Mouse (Mus musculus): ENCODE results near the gene Trub2. TPM values are rescaled to one million over a fixed set of nuclear protein-coding genes. Genes with fewer than 3 reads are reported as not detected.
A peak's percentile ranks its signal among the peaks of the same experiment; 100 is the strongest.

The Trub2 gene
- polyA plus RNA-seq (2016; fragmentation: Nextera tagmentation; extraction: Ambion mirVana): 48.6 and 54.6 TPM in 2 replicates

DNA sequence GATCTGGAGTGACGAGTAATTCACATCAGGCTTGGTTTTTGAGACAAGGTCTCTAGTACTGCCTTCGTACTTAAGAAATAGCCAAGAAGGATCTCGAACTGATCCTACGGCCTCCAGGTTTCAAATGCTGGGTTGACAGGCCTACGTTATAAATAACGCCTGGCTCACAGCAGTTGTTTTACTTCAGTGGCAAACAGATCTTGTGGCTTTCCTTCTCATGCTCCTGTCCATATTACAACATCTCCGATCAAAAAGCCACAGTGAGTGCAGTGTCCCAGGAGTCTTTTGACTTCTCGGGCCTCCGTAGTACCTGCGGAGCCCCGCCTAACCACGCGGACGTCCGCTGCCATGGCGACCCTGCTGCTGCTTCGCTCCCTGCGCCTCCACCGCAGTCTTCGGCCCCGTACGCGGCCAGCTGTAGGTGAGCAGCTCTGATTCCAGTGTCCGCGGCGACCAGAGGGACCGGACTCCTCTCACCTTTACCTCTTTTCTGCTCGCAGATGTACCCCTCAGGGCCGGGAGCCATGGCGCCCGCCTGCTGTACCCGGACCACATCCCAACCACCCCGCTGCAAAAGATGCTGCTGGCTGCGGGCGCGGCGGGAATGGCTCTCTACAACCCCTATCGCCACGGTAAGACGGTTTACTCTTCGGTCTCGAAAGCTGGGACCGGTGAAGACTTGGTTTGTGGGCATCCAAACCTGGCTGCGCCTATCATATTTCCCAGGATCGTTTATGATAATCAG is at the start of gene Trub2:
Gene Trub2, minus strand, starts transcription at position 566 of the 745 bp plus-strand sequence.
- H3K27ac ChIP-seq: peak within 1 kb of the TSS; percentile 46; the same call in 1 of the 2 replicates

GRCm38 (mm10) chr2:29835391-29835899 is 47.1 kb upstream of the Trub2 start:
- peaks cover 40% of the 10 kb centered on the region for H3K36me3 ChIP-seq
- H3K4me2 ChIP-seq (replicated peaks): no peak overlapping the region
- no peak overlapping the region for H3K27ac ChIP-seq
- no peak overlapping the region for H3K9ac ChIP-seq
- WGBS: 42% methylated on average over 2 of the region's 2 CpGs
- no peaks in the 10 kb centered on the region for H3K27me3 ChIP-seq
- no peak overlapping the region for H3K4me3 ChIP-seq
- H3K9me3 ChIP-seq: no peaks in the 10 kb centered on the region
- no peaks in the 10 kb centered on the region for H3K4me1 ChIP-seq
- ATAC-seq (ENCODE audit: insufficient number of reproducible peaks, insufficient read depth, low FRiP score, low TSS enrichment): no peak

More for the DNA sequence above, at the start of gene Trub2:
- H3K9ac ChIP-seq: peak within 1 kb of the TSS; percentile 75
- peaks cover 63% of the 10 kb centered on the region for H3K36me3 ChIP-seq
- WGBS: under 1% methylated on average over 45 of the region's 45 CpGs
- peak; percentile 82 for ATAC-seq (ENCODE audit: insufficient number of reproducible peaks, insufficient read depth, low FRiP score, low TSS enrichment)
- H3K27me3 ChIP-seq: no peaks in the 10 kb centered on the region
- H3K4me2 ChIP-seq (replicated peaks): peak within 1 kb of the TSS; percentile 80
- H3K9me3 ChIP-seq: no peaks in the 10 kb centered on the region
- H3K4me1 ChIP-seq: peaks cover 16% of the 10 kb centered on the region
- peak within 1 kb of the TSS; percentile 89 for H3K4me3 ChIP-seq

DNA sequence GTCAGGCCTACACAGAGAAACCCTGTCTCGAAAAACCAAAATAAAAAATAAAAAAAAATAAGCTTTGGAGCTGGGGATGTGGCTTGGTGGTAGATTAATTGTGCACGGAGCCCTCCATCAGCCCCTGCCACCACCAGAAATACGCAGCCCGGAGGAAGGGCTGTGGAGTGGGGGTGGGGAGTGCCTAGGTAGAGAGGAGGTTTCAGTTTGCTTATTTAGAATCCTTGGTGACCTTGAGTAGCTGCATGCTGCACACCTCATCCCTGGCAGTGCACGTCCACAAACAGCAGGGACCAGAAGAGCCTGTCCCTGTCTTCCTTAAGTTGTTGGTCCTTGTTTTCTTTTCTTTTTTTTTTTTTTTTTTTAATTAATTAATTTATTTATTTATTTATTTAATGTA is 45.5 kb upstream of the Trub2 start:
- no peak overlapping the region for H3K4me3 ChIP-seq
- 93% methylated on average over 5 of the region's 5 CpGs for WGBS
- no peak overlapping the region for H3K9ac ChIP-seq
- no peaks in the 10 kb centered on the region for H3K9me3 ChIP-seq
- no peaks in the 10 kb centered on the region for H3K4me1 ChIP-seq
- ATAC-seq (ENCODE audit: insufficient number of reproducible peaks, insufficient read depth, low FRiP score, low TSS enrichment): no peak
- peaks cover 35% of the 10 kb centered on the region for H3K36me3 ChIP-seq
- no peaks in the 10 kb centered on the region for H3K27me3 ChIP-seq
- H3K4me2 ChIP-seq (replicated peaks): no peak overlapping the region
- no peak overlapping the region for H3K27ac ChIP-seq

- no peak overlapping the region for H3K4me3 ChIP-seq
- no peaks in the 10 kb centered on the region for H3K27me3 ChIP-seq
- no peak overlapping the region for H3K27ac ChIP-seq
- no peak overlapping the region for H3K4me2 ChIP-seq (replicated peaks)
- peaks cover 24% of the 10 kb centered on the region for H3K36me3 ChIP-seq
- no peaks in the 10 kb centered on the region for H3K9me3 ChIP-seq
- no peak for ATAC-seq (ENCODE audit: insufficient number of reproducible peaks, insufficient read depth, low FRiP score, low TSS enrichment)
- 0 out of 2 replicates have a peak, but pooled peaks cover 12% of the 10 kb centered on the region for H3K4me1 ChIP-seq
- 79% methylated on average over 4 of the region's 4 CpGs for WGBS
- no peak overlapping the region for H3K9ac ChIP-seq
Measured at GRCm38 (mm10) chr2:29831106-29831505, 42.8 kb upstream of the Trub2 start.

- Histone ChIP-seq H3K4me1 (0 out of 2 replicates have a peak, but pooled peaks cover 14% of the 10 kb centered on the region), H3K4me2 (replicated peaks) (peak overlapping the region; percentile 88), H3K27ac (peak overlapping the region; percentile 20; the same call in 1 of the 2 replicates), H3K4me3 (peak overlapping the region; percentile 90), H3K9me3 (no peaks in the 10 kb centered on the region), H3K9ac (peak overlapping the region; percentile 79), H3K36me3 (peaks cover 2% of the 10 kb centered on the region; the same call in 1 of the 2 replicates), H3K27me3 (no peaks in the 10 kb centered on the region)
- 0 out of 2 replicates have a peak, but pooled peaks have one; percentile 5 for ATAC-seq (ENCODE audit: insufficient number of reproducible peaks, insufficient read depth, low FRiP score, low TSS enrichment)
- 4% methylated on average over 12 of the region's 12 CpGs for WGBS
Measured at GRCm38 (mm10) chr2:29827709-29828024, 39.4 kb upstream of the Trub2 start.

GRCm38 (mm10) chr2:29826926-29827708 is 38.8 kb upstream of the Trub2 start:
- H3K4me2 ChIP-seq (replicated peaks): peak overlapping the region; percentile 88
- H3K4me1 ChIP-seq: 0 out of 2 replicates have a peak, but pooled peaks cover 14% of the 10 kb centered on the region
- WGBS: under 1% methylated on average over 48 of the region's 48 CpGs
- no peaks in the 10 kb centered on the region for H3K36me3 ChIP-seq
- peak overlapping the region; percentile 92 for H3K27ac ChIP-seq
- no peaks in the 10 kb centered on the region for H3K27me3 ChIP-seq
- peak; percentile 91 for ATAC-seq (ENCODE audit: insufficient number of reproducible peaks, insufficient read depth, low FRiP score, low TSS enrichment)
- peak overlapping the region; percentile 90 for H3K4me3 ChIP-seq
- peak overlapping the region; percentile 79 for H3K9ac ChIP-seq
- no peaks in the 10 kb centered on the region for H3K9me3 ChIP-seq

- Histone ChIP-seq H3K4me3 (peak overlapping the region; percentile 90), H3K4me2 (replicated peaks) (peak overlapping the region; percentile 64), H3K4me1 (0 out of 2 replicates have a peak, but pooled peaks cover 14% of the 10 kb centered on the region), H3K9ac (peak overlapping the region; percentile 67), H3K27me3 (no peaks in the 10 kb centered on the region), H3K27ac (peak overlapping the region; percentile 92), H3K9me3 (no peaks in the 10 kb centered on the region), H3K36me3 (no peaks in the 10 kb centered on the region)
- ATAC-seq (ENCODE audit: insufficient number of reproducible peaks, insufficient read depth, low FRiP score, low TSS enrichment): no peak
- 15% methylated on average over 11 of the region's 11 CpGs for WGBS
Measured at GRCm38 (mm10) chr2:29826318-29826925, 38.1 kb upstream of the Trub2 start.

- WGBS: 1% methylated on average over 35 of the region's 35 CpGs
- H3K27ac ChIP-seq: peak within 1 kb of the TSS; percentile 97
- H3K4me3 ChIP-seq: peak within 1 kb of the TSS; percentile 41
- peak within 1 kb of the TSS; percentile 73 for H3K9ac ChIP-seq
- H3K27me3 ChIP-seq: no peaks in the 10 kb centered on the region
- H3K4me2 ChIP-seq (replicated peaks): peak within 1 kb of the TSS; percentile 64
- peak; percentile 63 for ATAC-seq (ENCODE audit: insufficient number of reproducible peaks, insufficient read depth, low FRiP score, low TSS enrichment)
- H3K36me3 ChIP-seq: peaks cover 13% of the 10 kb centered on the region; the same call in 1 of the 2 replicates
- H3K9me3 ChIP-seq: no peaks in the 10 kb centered on the region
- H3K4me1 ChIP-seq: peaks cover 13% of the 10 kb centered on the region; the same call in 1 of the 2 replicates
Measured at GRCm38 (mm10) chr2:29820025-29820817, 31.9 kb upstream of the Trub2 start, which contains the start of gene Urm1. TSS of gene Urm1 (plus strand) at chr2:29820075.

DNA sequence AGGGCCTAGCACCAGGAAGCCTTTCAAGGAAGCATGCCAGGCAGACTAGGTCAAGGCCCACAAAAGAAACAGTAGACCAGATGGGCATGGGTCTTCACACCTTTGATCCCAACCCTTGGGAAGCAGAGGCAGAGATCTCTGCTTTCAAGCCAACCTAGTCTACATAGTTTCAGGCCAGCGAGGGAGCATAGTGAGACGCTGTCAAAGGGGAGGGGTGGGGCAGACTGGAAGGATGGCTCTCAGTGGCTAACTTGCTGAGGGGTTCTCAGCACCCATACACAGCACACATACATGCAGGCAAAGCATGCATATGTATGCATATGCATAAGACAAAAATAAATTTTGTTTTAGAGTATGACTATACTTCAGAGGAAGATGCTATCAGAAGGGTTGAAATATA is 31.1 kb upstream of the Trub2 start:
- 12% methylated on average over 2 of the region's 2 CpGs for WGBS

GRCm38 (mm10) chr2:29817426-29818232 is 29.3 kb upstream of the Trub2 start:
- Histone ChIP-seq H3K27me3 (no peaks in the 10 kb centered on the region), H3K27ac (no peak overlapping the region)

More for the DNA sequence above, 31.1 kb upstream of the Trub2 start:
- Histone ChIP-seq H3K4me2 (replicated peaks) (peak overlapping the region; percentile 64; the same call in 1 of the 2 replicates), H3K9me3 (no peaks in the 10 kb centered on the region), H3K36me3 (peaks cover 22% of the 10 kb centered on the region), H3K27me3 (no peaks in the 10 kb centered on the region), H3K27ac (peak overlapping the region; percentile 97; the same call in 1 of the 2 replicates), H3K4me3 (no peak overlapping the region), H3K4me1 (peaks cover 13% of the 10 kb centered on the region; the same call in 1 of the 2 replicates), H3K9ac (no peak overlapping the region)
- no peak for ATAC-seq (ENCODE audit: insufficient number of reproducible peaks, insufficient read depth, low FRiP score, low TSS enrichment)

More at GRCm38 (mm10) chr2:29817426-29818232, 29.3 kb upstream of the Trub2 start:
- WGBS: 34% methylated on average over 8 of the region's 8 CpGs
- Histone ChIP-seq H3K4me2 (replicated peaks) (0 out of 2 replicates have a peak overlapping the region, but pooled peaks have one; percentile 2), H3K4me1 (peaks cover 13% of the 10 kb centered on the region; the same call in 1 of the 2 replicates), H3K9me3 (no peaks in the 10 kb centered on the region), H3K4me3 (no peak overlapping the region), H3K36me3 (peaks cover 39% of the 10 kb centered on the region), H3K9ac (no peak overlapping the region)
- no peak for ATAC-seq (ENCODE audit: insufficient number of reproducible peaks, insufficient read depth, low FRiP score, low TSS enrichment)
